Mouse (Mus musculus) embryonic facial prominence, embryonic 15.5 days (tissue): ENCODE results near the gene Alg9. TPM values are rescaled to one million over a fixed set of nuclear protein-coding genes. Genes with fewer than 3 reads are reported as not detected.
"Not testable (repeated sequence)": the region's sequence is repeated elsewhere in the genome, so short reads cannot be mapped to it uniquely, and the experiment has no call there.

ENCODE experiments used
- ATAC-seq: fragments of 200-750 bp; cut with Nextera tagmentation; 2 replicates; pipeline ENCODE4 v1.8.0; 2017; ENCODE audit warnings: low read depth, moderate TSS enrichment; ENCODE audit not compliant: insufficient number of reproducible peaks, low FRiP score, low TSS enrichment
- H3K27ac ChIP-seq: fragments of 300-500 bp; sonication (generic); replicated peaks from 2 replicates; pipeline ENCODE4 v1.5.1; 2015; ENCODE audit warnings: mild to moderate bottlenecking, inconsistent platforms
- H3K27me3 ChIP-seq: fragments of 300-500 bp; sonication (generic); 2 replicates; pipeline ENCODE4 v1.6.1; 2015; ENCODE audit warnings: inconsistent platforms
- H3K36me3 ChIP-seq: fragments of 300-500 bp; sonication (generic); 2 replicates; pipeline ENCODE4 v1.6.1; 2015; ENCODE audit warnings: mild to moderate bottlenecking, inconsistent platforms
- H3K4me1 ChIP-seq: fragments of 300-500 bp; sonication (generic); 2 replicates; pipeline ENCODE4 v1.6.1; 2015; ENCODE audit warnings: inconsistent platforms
- H3K4me2 ChIP-seq: fragments of 300-500 bp; sonication (generic); replicated peaks from 2 replicates; pipeline ENCODE4 v1.6.1; 2015; ENCODE audit warnings: mild to moderate bottlenecking, inconsistent platforms
- H3K4me3 ChIP-seq: fragments of 300-500 bp; sonication (generic); replicated peaks from 2 replicates; pipeline ENCODE4 v1.5.1; 2015; ENCODE audit warnings: mild to moderate bottlenecking, inconsistent platforms
- H3K9ac ChIP-seq: fragments of 300-500 bp; sonication (generic); 2 replicates; pipeline ENCODE4 v1.6.1; 2015; ENCODE audit warnings: inconsistent platforms
- H3K9me3 ChIP-seq: fragments of 300-500 bp; sonication (generic); replicated peaks from 2 replicates; pipeline ENCODE4 v1.6.1; 2016; ENCODE audit warnings: inconsistent platforms
- WGBS: fragments of 180-500 bp; shearing (Covaris S2); methylation state at CpG from one replicate; pipeline ENCODE4 v1.1.7; 2015; 5-methylcytosine and 5-hydroxymethylcytosine counted together
- polyA plus RNA-seq: library from polyadenylated mRNA; unstranded; fragments of >200 nt; fragmentation: Nextera tagmentation; extraction: Ambion mirVana; gene quantifications from 2 replicates; pipeline ENCODE4 v1.2.1, GENCODE M21; 2015

Gene Alg9
- polyA plus RNA-seq, 1 experiment from 2014 or later: 33.9 TPM

GRCm38 (mm10) chr9:50818050-50818449 is 43.2 kb downstream of the Alg9 start:
- H3K27ac ChIP-seq: no peak overlapping the region
- no peaks in the 10 kb centered on the region for H3K9me3 ChIP-seq
- H3K4me1 ChIP-seq: no peaks in the 10 kb centered on the region
- H3K9ac ChIP-seq: no peak overlapping the region
- H3K27me3 ChIP-seq: no peaks in the 10 kb centered on the region
- H3K4me2 ChIP-seq: no peak overlapping the region
- H3K4me3 ChIP-seq: no peak overlapping the region
- peaks cover 49% of the 10 kb centered on the region for H3K36me3 ChIP-seq
- ATAC-seq: no peak
- WGBS: 86% methylated on average over 6 of the region's 6 CpGs

GRCm38 (mm10) chr9:50819716-50820115 is 44.9 kb downstream of the Alg9 start:
- H3K27me3 ChIP-seq: no peaks in the 10 kb centered on the region
- no peaks in the 10 kb centered on the region for H3K4me1 ChIP-seq
- H3K27ac ChIP-seq: no peak overlapping the region
- ATAC-seq: no peak
- H3K9me3 ChIP-seq: no peaks in the 10 kb centered on the region
- no peak overlapping the region for H3K4me3 ChIP-seq
- WGBS: 67% methylated on average over 6 of the region's 6 CpGs
- H3K36me3 ChIP-seq: peaks cover 42% of the 10 kb centered on the region
- no peak overlapping the region for H3K9ac ChIP-seq
- no peak overlapping the region for H3K4me2 ChIP-seq

- Histone ChIP-seq H3K4me2 (no peak overlapping the region), H3K4me1 (no peaks in the 10 kb centered on the region), H3K36me3 (peaks cover 43% of the 10 kb centered on the region), H3K9ac (no peak overlapping the region), H3K27ac (no peak overlapping the region), H3K4me3 (no peak overlapping the region), H3K9me3 (no peaks in the 10 kb centered on the region), H3K27me3 (no peaks in the 10 kb centered on the region)
- no peak for ATAC-seq
- WGBS: 88% methylated on average over 6 of the region's 6 CpGs
These were observed 46.8 kb downstream of the Alg9 start for GRCm38 (mm10) chr9:50821651-50822050.

GRCm38 (mm10) chr9:50822216-50822615 is 47.4 kb downstream of the Alg9 start:
- Histone ChIP-seq H3K4me2 (no peak overlapping the region), H3K36me3 (peaks cover 38% of the 10 kb centered on the region), H3K9ac (no peak overlapping the region), H3K27me3 (no peaks in the 10 kb centered on the region), H3K9me3 (no peaks in the 10 kb centered on the region), H3K27ac (no peak overlapping the region), H3K4me1 (no peaks in the 10 kb centered on the region), H3K4me3 (no peak overlapping the region)
- 94% methylated on average over 5 of the region's 5 CpGs for WGBS
- ATAC-seq: no peak

GRCm38 (mm10) chr9:50823779-50824453 is 49.1 kb downstream of the Alg9 start:
- Histone ChIP-seq H3K4me1 (no peaks in the 10 kb centered on the region), H3K9ac (no peak overlapping the region), H3K9me3 (no peaks in the 10 kb centered on the region), H3K36me3 (peaks cover 28% of the 10 kb centered on the region), H3K27ac (no peak overlapping the region), H3K27me3 (no peaks in the 10 kb centered on the region), H3K4me3 (no peak overlapping the region), H3K4me2 (no peak overlapping the region)
- ATAC-seq: no peak
- WGBS: 84% methylated on average over 11 of the region's 11 CpGs

- ATAC-seq: no peak
- H3K36me3 ChIP-seq: peaks cover 9% of the 10 kb centered on the region; the same call in 1 of the 2 replicates
These were observed 56.7 kb downstream of the Alg9 start for GRCm38 (mm10) chr9:50831514-50831913.

GRCm38 (mm10) chr9:50832162-50832561 is 57.3 kb downstream of the Alg9 start:
- Histone ChIP-seq H3K4me3 (no peak overlapping the region), H3K27me3 (no peaks in the 10 kb centered on the region), H3K27ac (no peak overlapping the region), H3K9ac (no peak overlapping the region), H3K4me2 (no peak overlapping the region), H3K4me1 (no peaks in the 10 kb centered on the region), H3K9me3 (no peaks in the 10 kb centered on the region), H3K36me3 (peaks cover 9% of the 10 kb centered on the region; the same call in 1 of the 2 replicates)
- WGBS: 97% methylated on average over 4 of the region's 4 CpGs
- no peak for ATAC-seq

More at GRCm38 (mm10) chr9:50831514-50831913, 56.7 kb downstream of the Alg9 start:
- Histone ChIP-seq H3K9ac (no peak overlapping the region), H3K27me3 (no peaks in the 10 kb centered on the region), H3K9me3 (no peaks in the 10 kb centered on the region), H3K4me3 (no peak overlapping the region), H3K4me1 (no peaks in the 10 kb centered on the region), H3K27ac (no peak overlapping the region), H3K4me2 (no peak overlapping the region)
- 93% methylated on average over 5 of the region's 5 CpGs for WGBS

GRCm38 (mm10) chr9:50832582-50832981 is 57.8 kb downstream of the Alg9 start:
- not testable (repeated sequence) for H3K27ac ChIP-seq, ATAC-seq, H3K4me2 ChIP-seq, H3K27me3 ChIP-seq, H3K4me1 ChIP-seq, H3K9me3 ChIP-seq, H3K9ac ChIP-seq, H3K4me3 ChIP-seq
- H3K36me3 ChIP-seq: peaks cover 11% of the 10 kb centered on the region; the same call in 1 of the 2 replicates
- WGBS: 75% methylated on average over 2 of the region's 2 CpGs

- Histone ChIP-seq H3K27me3 (no peaks in the 10 kb centered on the region), H3K4me2 (no peak overlapping the region), H3K9ac (no peak overlapping the region), H3K27ac (no peak overlapping the region), H3K4me3 (no peak overlapping the region), H3K4me1 (no peaks in the 10 kb centered on the region), H3K9me3 (no peaks in the 10 kb centered on the region), H3K36me3 (peaks cover 16% of the 10 kb centered on the region; the same call in 1 of the 2 replicates)
- no peak for ATAC-seq
- 85% methylated on average over 8 of the region's 8 CpGs for WGBS
These were observed 59.0 kb downstream of the Alg9 start for GRCm38 (mm10) chr9:50833786-50834185.

GRCm38 (mm10) chr9:50835068-50835705 is 60.4 kb downstream of the Alg9 start:
- Histone ChIP-seq H3K9ac (no peak overlapping the region), H3K27me3 (no peaks in the 10 kb centered on the region), H3K36me3 (0 out of 2 replicates have a peak, but pooled peaks cover 17% of the 10 kb centered on the region), H3K27ac (no peak overlapping the region), H3K4me3 (no peak overlapping the region), H3K4me2 (no peak overlapping the region), H3K9me3 (no peaks in the 10 kb centered on the region), H3K4me1 (no peaks in the 10 kb centered on the region)
- ATAC-seq: no peak
- 86% methylated on average over 10 of the region's 10 CpGs for WGBS

GRCm38 (mm10) chr9:50836097-50836496 is 61.3 kb downstream of the Alg9 start:
- Histone ChIP-seq H3K4me1 (no peaks in the 10 kb centered on the region), H3K4me2 (no peak overlapping the region), H3K27ac (no peak overlapping the region), H3K9ac (no peak overlapping the region), H3K9me3 (no peaks in the 10 kb centered on the region), H3K27me3 (no peaks in the 10 kb centered on the region), H3K36me3 (0 out of 2 replicates have a peak, but pooled peaks cover 17% of the 10 kb centered on the region), H3K4me3 (no peak overlapping the region)
- no peak for ATAC-seq
- 90% methylated on average over 4 of the region's 4 CpGs for WGBS
